Mouse (Mus musculus) ES-E14 (cell line): ENCODE measurements at regions not wholly inside any gene's neighbourhood (a gene's known extent, or its start where the extent isn't known, plus 50 kb on each side); places are given as distances from the start of the nearest gene placed in this dataset.

ENCODE experiments used
- CHD2 ChIP-seq: IDR thresholded peaks from 2 replicates; pipeline ENCODE4 v1.6.1; 2014; ENCODE audit warnings: mild to moderate bottlenecking, low read depth, low read length, inconsistent platforms
- ZNF384 ChIP-seq: IDR thresholded peaks from 2 replicates; pipeline ENCODE4 v1.6.1; 2012; ENCODE audit warnings: low read depth, low read length, inconsistent platforms

GRCm38 (mm10) chr7:136049587-136049930 is 333.4 kb upstream of the Mki67 start:
- TF ChIP-seq ZNF384 (no peak), CHD2 (no peak)
